Mouse (Mus musculus): ENCODE results near the gene Nop16. TPM values are rescaled to one million over a fixed set of nuclear protein-coding genes. Genes with fewer than 3 reads are reported as not detected.

The Nop16 gene
- polyA plus RNA-seq, 1 experiment = 29.7 TPM

- no peak for DNase-seq (ENCODE audit: low spot score)
Measured at GRCm38 (mm10) chr13:54562562-54562961, 27.3 kb downstream of the Nop16 start.

- DNase-seq (ENCODE audit: low spot score) = no peak
Measured at GRCm38 (mm10) chr13:54560608-54561007, 29.3 kb downstream of the Nop16 start.

GRCm38 (mm10) chr13:54559656-54560055, 30.2 kb downstream of the Nop16 start:
- DNase-seq (ENCODE audit: low spot score) = no peak

- no peak for DNase-seq (ENCODE audit: low spot score)
Measured at GRCm38 (mm10) chr13:54557652-54558051, 32.2 kb downstream of the Nop16 start.

GRCm38 (mm10) chr13:54556796-54557195, 33.1 kb downstream of the Nop16 start:
- no peak for DNase-seq (ENCODE audit: low spot score)

- no peak for DNase-seq (ENCODE audit: low spot score)
Measured at GRCm38 (mm10) chr13:54556176-54556575, 33.7 kb downstream of the Nop16 start.

- no peak for DNase-seq (ENCODE audit: low spot score)
Measured at GRCm38 (mm10) chr13:54548036-54548435, 41.9 kb downstream of the Nop16 start.

Other genes with a start within 250 kb of the Nop16 start
- gene Cplx2, start 218.7 kb downstream of the Nop16 start, polyA plus RNA-seq (2012; rRNA removed) = 5.7 and 10.5 TPM in 2 replicates
- gene Thoc3, start 121.2 kb downstream of the Nop16 start, polyA plus RNA-seq (2012; rRNA removed) = 17.7 and 20.9 TPM in 2 replicates
- 5.4 and 5.8 TPM in 2 replicates for gene Simc1, start 86.3 kb downstream of the Nop16 start, polyA plus RNA-seq (2012; rRNA removed)
- gene 4833439L19Rik, start 24.7 kb downstream of the Nop16 start, polyA plus RNA-seq (2012; rRNA removed) = 101 and 105 TPM in 2 replicates
- gene Arl10, start 15.1 kb downstream of the Nop16 start, polyA plus RNA-seq (2012; rRNA removed) = 28.7 and 39.4 TPM in 2 replicates
- 165 and 194 TPM in 2 replicates for gene Higd2a, start 117 bp upstream of the Nop16 start, polyA plus RNA-seq (2012; rRNA removed)
- 70.9 and 84.6 TPM in 2 replicates for gene Cltb, start 21.3 kb upstream of the Nop16 start, polyA plus RNA-seq (2012; rRNA removed)
- 37.9 and 41.1 TPM in 2 replicates for gene Faf2, start 31.7 kb upstream of the Nop16 start, polyA plus RNA-seq (2012; rRNA removed)
- gene Rnf44, start 103.8 kb upstream of the Nop16 start, polyA plus RNA-seq (2012; rRNA removed) = 69.3 and 86.5 TPM in 2 replicates
- 0.03 TPM in 2 replicates for gene Cdhr2, start 111.4 kb upstream of the Nop16 start, polyA plus RNA-seq (2012; rRNA removed)
- gene Gprin1, start 159.8 kb upstream of the Nop16 start, polyA plus RNA-seq (2012; rRNA removed) = 0.07 and 0.10 TPM in 2 replicates
- 0.08 and 0.18 TPM in 2 replicates for gene Sncb, start 176.5 kb upstream of the Nop16 start, polyA plus RNA-seq (2012; rRNA removed)
- 0.21 and 0.34 TPM in 2 replicates for gene Eif4e1b, start 193.9 kb upstream of the Nop16 start, polyA plus RNA-seq (2012; rRNA removed)
- 33.0 and 37.0 TPM in 2 replicates for gene Tspan17, start 199.3 kb upstream of the Nop16 start, polyA plus RNA-seq (2012; rRNA removed)

Data from urinary bladder, adult 2 months (tissue).